Mouse (Mus musculus) olfactory bulb, adult 2 months (tissue): Measurements from ENCODE around the gene Ccdc158. TPM values are rescaled to one million over a fixed set of nuclear protein-coding genes. Genes with fewer than 3 reads are reported as not detected.

Source experiments
- H3K27ac ChIP-seq: fragments of 200-500 bp; 2 replicates; pipeline ENCODE4 v1.5.1; 2012; ENCODE audit warnings: low read depth, low read length; ENCODE audit not compliant: insufficient read depth
- H3K4me1 ChIP-seq: fragments of 200-500 bp; 2 replicates; pipeline ENCODE4 v1.6.1; 2012; ENCODE audit warnings: low read length; ENCODE audit not compliant: control insufficient read depth, insufficient read depth
- H3K4me3 ChIP-seq: fragments of 200-500 bp; 2 replicates; pipeline ENCODE4 v1.5.1; 2012; ENCODE audit warnings: mild to moderate bottlenecking, low read depth, low read length, moderate library complexity; ENCODE audit not compliant: insufficient read depth
- CTCF ChIP-seq: fragments of 200-500 bp; IDR thresholded peaks from 2 replicates; pipeline ENCODE4 v1.5.1; 2012; ENCODE audit warnings: low read depth, mild to moderate bottlenecking, low read length, moderate library complexity; ENCODE audit not compliant: insufficient read depth
- POLR2A ChIP-seq: fragments of 200-500 bp; IDR thresholded peaks from 2 replicates; pipeline ENCODE4 v1.6.1; 2012; ENCODE audit warnings: mild to moderate bottlenecking, low read depth, low read length, moderate library complexity; ENCODE audit not compliant: insufficient read depth
- WGBS: fragments of 180-500 bp; shearing (Covaris S2); methylation state at CpG from one replicate; pipeline ENCODE4 v1.1.7; 2018; 5-methylcytosine and 5-hydroxymethylcytosine counted together
- polyA plus RNA-seq: library from polyadenylated mRNA; stranded (reverse); fragments of >200 nt; gene quantifications from 2 replicates; pipeline ENCODE4 v1.2.4, GENCODE M21; 2012; ENCODE audit warnings: low replicate concordance; ENCODE audit not compliant: missing spikeins, insufficient read depth, insufficient read length

The Ccdc158 gene
- polyA plus RNA-seq, 1 experiment: not detected

DNA sequence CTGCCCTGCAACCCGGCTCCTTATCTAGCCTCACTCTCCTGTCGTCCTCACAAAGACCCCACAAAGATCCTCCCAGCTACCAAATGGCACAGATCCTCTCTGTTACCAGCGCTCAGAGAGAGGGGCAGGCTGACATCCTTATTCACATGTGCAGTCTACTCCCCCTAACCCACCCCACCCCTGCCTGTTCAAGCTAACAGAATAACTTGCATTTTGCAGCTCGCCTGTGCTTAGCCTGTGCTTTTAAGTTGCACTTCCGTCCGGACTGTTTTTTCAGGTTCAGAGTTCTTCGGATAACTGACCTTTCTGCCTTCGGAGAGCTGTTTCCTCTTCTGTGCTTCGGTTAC lies 476 bp upstream of the Ccdc158 start:
- peaks cover 4% of the 10 kb centered on the region for H3K4me1 ChIP-seq
- TF ChIP-seq POLR2A (no peak), CTCF (no peak)
- H3K27ac ChIP-seq: no peak overlapping the region
- peak overlapping the region; percentile 44 for H3K4me3 ChIP-seq
- under 1% methylated on average over 9 of the region's 9 CpGs for WGBS

DNA sequence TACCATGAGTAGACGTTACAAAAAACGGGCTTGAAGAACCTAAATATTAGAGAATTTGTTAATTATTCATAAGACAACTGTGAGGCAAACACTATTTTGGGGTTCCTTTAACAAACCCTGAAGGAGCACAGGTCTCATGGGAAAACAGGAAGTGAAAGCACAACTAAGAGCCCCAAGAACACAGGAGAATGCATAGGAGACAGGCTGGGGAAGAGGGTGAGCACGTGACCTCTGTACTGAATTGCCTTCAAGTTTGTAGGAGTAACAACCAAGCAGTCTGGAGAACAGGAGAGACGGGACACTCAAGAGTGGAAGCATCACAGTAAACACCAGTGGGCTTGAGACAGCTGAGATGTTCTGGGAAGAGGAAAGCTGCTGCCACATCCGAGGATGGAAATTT lies 8.2 kb downstream of the Ccdc158 start:
- no peak overlapping the region for H3K27ac ChIP-seq
- WGBS: 86% methylated on average over 5 of the region's 5 CpGs
- no peak overlapping the region for H3K4me3 ChIP-seq
- no peaks in the 10 kb centered on the region for H3K4me1 ChIP-seq
- TF ChIP-seq POLR2A: no peak
- TF ChIP-seq CTCF: no peak

DNA sequence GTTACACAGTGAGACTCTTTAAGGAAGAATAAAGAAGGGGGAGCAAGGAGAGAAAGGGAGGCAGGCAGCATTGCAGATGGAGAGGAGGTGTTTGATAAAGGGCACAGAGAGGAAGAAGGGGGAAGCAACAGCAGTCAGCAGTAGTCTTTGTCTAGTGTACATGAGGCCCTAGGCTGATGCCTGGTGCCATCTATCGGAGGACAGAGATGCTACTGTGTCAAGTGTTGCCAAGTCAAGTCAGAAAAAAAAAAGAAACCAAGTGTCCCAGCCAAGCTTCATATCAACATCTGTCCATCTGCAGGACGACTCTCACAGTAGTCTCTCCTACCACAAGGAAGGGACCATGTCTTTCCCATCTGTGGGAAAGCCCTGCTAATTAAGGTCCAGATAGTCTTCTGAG lies 10.8 kb downstream of the Ccdc158 start:
- WGBS: 66% methylated on average over 2 of the region's 2 CpGs
- no peak overlapping the region for H3K27ac ChIP-seq
- no peak for TF ChIP-seq CTCF
- TF ChIP-seq POLR2A: no peak
- no peak overlapping the region for H3K4me3 ChIP-seq
- H3K4me1 ChIP-seq: no peaks in the 10 kb centered on the region

DNA sequence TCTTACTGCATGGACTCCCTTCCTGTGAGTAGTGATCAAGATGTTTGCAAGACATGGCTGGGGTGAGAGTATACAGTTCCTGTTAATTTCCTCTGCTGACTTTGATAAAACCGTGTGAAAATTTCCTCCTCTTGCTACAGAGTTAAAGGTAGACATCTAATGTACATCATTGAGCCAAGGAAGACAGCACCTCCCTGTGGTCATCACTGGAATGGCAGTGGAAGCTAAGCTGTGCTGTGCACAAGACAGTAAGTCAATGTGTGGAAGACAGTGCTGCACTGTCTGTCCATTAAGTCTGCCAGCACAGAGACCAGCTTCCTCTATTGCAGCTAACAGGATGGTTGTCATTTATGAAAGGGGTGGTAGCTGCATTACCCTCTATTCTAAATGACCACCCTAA lies 18.8 kb downstream of the Ccdc158 start:
- no peak overlapping the region for H3K4me3 ChIP-seq
- no peak for TF ChIP-seq POLR2A
- no peak for TF ChIP-seq CTCF
- 5% methylated on average over 1 of the region's 1 CpGs for WGBS
- H3K27ac ChIP-seq: no peak overlapping the region
- H3K4me1 ChIP-seq: no peaks in the 10 kb centered on the region

DNA sequence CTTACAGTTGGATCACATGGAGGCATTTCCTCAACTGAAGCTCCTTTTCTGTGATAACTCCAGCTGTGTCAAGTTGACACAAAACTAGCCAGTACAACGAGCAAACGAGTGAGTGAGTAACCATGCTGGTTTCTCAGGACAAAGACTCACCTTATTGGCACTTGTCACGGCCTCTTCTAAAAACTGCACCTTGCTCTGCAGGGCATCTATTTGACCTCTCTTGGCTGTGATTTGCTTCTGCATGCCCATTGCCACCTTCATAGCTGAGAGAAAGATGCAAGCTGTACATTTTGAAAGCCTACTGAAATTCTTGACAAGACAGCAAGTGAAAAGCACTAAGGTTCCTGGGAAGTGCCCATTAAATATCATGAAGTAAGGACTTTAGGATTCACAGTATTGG lies 34.2 kb downstream of the Ccdc158 start:
- Histone ChIP-seq H3K4me3 (no peak overlapping the region), H3K27ac (no peak overlapping the region), H3K4me1 (no peaks in the 10 kb centered on the region)
- no peak for TF ChIP-seq POLR2A
- no peak for TF ChIP-seq CTCF
- 82% methylated on average over 3 of the region's 3 CpGs for WGBS

DNA sequence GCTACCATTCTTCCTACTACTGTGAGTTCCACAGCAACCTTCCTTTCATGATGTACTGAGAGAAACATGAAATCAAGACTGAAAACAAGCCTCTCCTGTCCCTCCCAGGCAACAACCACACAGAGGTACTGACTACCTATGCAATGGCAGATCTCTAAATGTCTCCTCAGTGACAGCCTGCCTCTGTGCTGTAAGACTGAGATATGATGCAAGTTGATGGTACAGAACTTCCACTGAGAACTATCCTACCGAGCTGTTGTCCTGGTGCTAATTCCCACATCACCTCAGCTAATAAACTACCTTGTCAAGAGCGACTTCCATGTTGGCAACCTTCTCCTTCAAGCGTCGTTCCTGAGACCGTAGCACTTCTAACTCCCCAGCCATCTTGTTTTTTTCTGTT lies 39.2 kb downstream of the Ccdc158 start:
- TF ChIP-seq POLR2A (no peak), CTCF (no peak)
- 86% methylated on average over 5 of the region's 5 CpGs for WGBS
- H3K27ac ChIP-seq: no peak overlapping the region
- H3K4me1 ChIP-seq: no peaks in the 10 kb centered on the region
- no peak overlapping the region for H3K4me3 ChIP-seq

DNA sequence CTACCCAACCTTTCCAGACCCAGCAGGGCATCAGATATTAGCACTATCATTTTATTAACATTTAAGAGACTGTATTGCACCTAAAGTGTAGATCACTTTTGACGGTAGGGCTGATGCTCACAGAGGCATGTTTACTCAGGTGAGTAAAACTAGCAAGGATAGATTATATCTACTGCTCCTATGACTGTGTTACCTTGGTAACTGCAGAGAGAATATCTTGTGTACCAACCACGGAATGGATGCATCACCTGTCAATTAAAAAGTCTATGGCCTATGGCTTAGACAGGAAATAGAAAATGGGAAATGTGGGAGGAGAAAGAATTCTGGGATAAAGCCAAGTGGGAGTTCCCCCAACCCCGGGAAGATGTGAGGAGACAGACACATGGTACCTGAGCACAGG lies 40.2 kb downstream of the Ccdc158 start:
- Histone ChIP-seq H3K4me3 (no peak overlapping the region), H3K27ac (no peak overlapping the region), H3K4me1 (no peaks in the 10 kb centered on the region)
- 79% methylated on average over 3 of the region's 3 CpGs for WGBS
- TF ChIP-seq CTCF: no peak
- no peak for TF ChIP-seq POLR2A

DNA sequence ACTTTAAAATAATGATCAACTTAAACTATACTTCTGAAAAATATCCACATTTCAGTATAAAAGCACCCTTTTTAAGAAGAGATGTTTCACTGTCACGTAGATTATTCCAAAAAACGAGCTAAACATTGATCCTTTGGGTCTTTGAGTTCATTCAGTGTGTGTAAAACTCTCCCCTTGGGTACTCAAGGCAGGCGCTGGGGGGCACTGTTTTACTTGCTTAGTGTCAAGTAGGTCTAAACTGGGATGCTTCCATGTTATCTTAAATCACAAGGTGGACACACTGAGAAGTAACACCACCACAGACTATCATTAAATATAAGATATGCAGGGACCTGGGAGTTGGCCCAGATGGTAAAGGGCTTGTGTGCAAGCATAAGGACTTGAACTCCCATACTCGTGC lies 41.5 kb downstream of the Ccdc158 start:
- H3K4me1 ChIP-seq: no peaks in the 10 kb centered on the region
- TF ChIP-seq POLR2A (no peak), CTCF (no peak)
- no peak overlapping the region for H3K4me3 ChIP-seq
- no peak overlapping the region for H3K27ac ChIP-seq
- 68% methylated on average over 4 of the region's 4 CpGs for WGBS

DNA sequence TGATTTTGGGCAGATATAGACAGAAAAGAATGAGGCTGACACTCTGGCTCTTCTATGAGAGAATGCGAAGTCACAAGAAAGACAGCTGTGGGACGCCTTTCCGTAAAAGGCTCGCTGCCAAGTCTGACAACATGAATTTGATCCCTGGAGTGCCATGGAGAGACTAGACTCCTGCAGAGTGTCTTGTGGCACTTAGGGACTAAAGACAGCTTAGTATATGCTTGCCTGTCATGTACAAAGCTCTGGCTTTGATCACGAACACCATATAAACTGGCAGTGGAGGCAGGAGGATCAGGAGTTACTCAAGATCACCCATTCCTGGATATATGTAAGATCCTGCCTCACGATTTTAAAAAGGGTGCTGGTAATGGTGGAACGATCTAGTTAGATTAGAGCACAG lies 47.2 kb downstream of the Ccdc158 start:
- TF ChIP-seq CTCF (no peak), POLR2A (no peak)
- no peaks in the 10 kb centered on the region for H3K4me1 ChIP-seq
- no peak overlapping the region for H3K4me3 ChIP-seq
- WGBS: 80% methylated on average over 7 of the region's 7 CpGs
- no peak overlapping the region for H3K27ac ChIP-seq

DNA sequence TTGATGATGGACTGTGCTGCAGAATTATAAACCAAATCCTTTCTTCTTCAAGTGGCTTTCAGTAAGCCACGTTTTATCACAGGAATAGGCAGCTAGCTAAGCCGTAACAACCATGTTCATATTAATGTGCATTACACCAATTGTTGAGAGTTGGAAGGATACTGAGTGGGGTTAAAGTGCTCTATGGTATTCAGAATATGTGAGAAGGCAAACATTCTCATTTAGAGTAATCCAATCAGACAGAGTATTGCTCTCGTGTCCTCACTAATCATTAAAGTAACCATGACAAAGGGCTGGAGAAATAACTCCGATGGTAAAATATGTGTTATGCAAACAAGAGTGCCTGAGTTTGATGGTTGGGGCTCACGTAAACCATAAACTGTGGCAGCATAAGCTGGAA lies 53.2 kb downstream of the Ccdc158 start:
- Histone ChIP-seq H3K27ac (no peak overlapping the region), H3K4me3 (no peak overlapping the region), H3K4me1 (no peaks in the 10 kb centered on the region)
- no peak for TF ChIP-seq CTCF
- TF ChIP-seq POLR2A: no peak
- WGBS: 91% methylated on average over 5 of the region's 5 CpGs
